Mouse (Mus musculus): ENCODE measurements around the gene Tmem186.

Gene Tmem186

GRCm38 (mm10) chr16:8637217-8638051 is at the start of gene Tmem186, which contains the start of gene Pmm2:
Tmem186 (minus strand) TSS chr16:8637712.
Pmm2 (plus strand) TSS chr16:8637674.
- DNase-seq (ENCODE audit: extremely low spot score, low read depth, low spot score), result peak; percentile 61

- DNase-seq (ENCODE audit: extremely low spot score, low read depth, low spot score), result no peak
These were observed 49.5 kb upstream of the Tmem186 start for GRCm38 (mm10) chr16:8686871-8687535.

GRCm38 (mm10) chr16:8686121-8686870 is 48.8 kb upstream of the Tmem186 start:
- DNase-seq (ENCODE audit: extremely low spot score, low read depth, low spot score), result no peak

GRCm38 (mm10) chr16:8685087-8685486 is 47.6 kb upstream of the Tmem186 start:
- DNase-seq (ENCODE audit: extremely low spot score, low read depth, low spot score), result no peak

GRCm38 (mm10) chr16:8680470-8680869 is 43.0 kb upstream of the Tmem186 start, which contains the start of gene Gm5767:
Gm5767 (plus strand) TSS chr16:8680770.
- no peak for DNase-seq (ENCODE audit: extremely low spot score, low read depth, low spot score)

- DNase-seq (ENCODE audit: extremely low spot score, low read depth, low spot score), result no peak
These were observed 42.3 kb upstream of the Tmem186 start for GRCm38 (mm10) chr16:8679780-8680179.

- DNase-seq (ENCODE audit: extremely low spot score, low read depth, low spot score), result no peak
These were observed 41.2 kb upstream of the Tmem186 start for GRCm38 (mm10) chr16:8678676-8679075.

GRCm38 (mm10) chr16:8678035-8678434 is 40.5 kb upstream of the Tmem186 start:
- no peak for DNase-seq (ENCODE audit: extremely low spot score, low read depth, low spot score)

- DNase-seq (ENCODE audit: extremely low spot score, low read depth, low spot score), result no peak
These were observed 39.3 kb upstream of the Tmem186 start for GRCm38 (mm10) chr16:8676800-8677199.

GRCm38 (mm10) chr16:8676228-8676627 is 38.7 kb upstream of the Tmem186 start:
- DNase-seq (ENCODE audit: extremely low spot score, low read depth, low spot score), result no peak

GRCm38 (mm10) chr16:8675559-8675958 is 38.0 kb upstream of the Tmem186 start:
- no peak for DNase-seq (ENCODE audit: extremely low spot score, low read depth, low spot score)

- no peak for DNase-seq (ENCODE audit: extremely low spot score, low read depth, low spot score)
These were observed 36.7 kb upstream of the Tmem186 start for GRCm38 (mm10) chr16:8674165-8674564.

GRCm38 (mm10) chr16:8673343-8673742 is 35.8 kb upstream of the Tmem186 start:
- no peak for DNase-seq (ENCODE audit: extremely low spot score, low read depth, low spot score)

GRCm38 (mm10) chr16:8672811-8673210 is 35.3 kb upstream of the Tmem186 start:
- no peak for DNase-seq (ENCODE audit: extremely low spot score, low read depth, low spot score)

- DNase-seq (ENCODE audit: extremely low spot score, low read depth, low spot score), result no peak
These were observed 34.8 kb upstream of the Tmem186 start for GRCm38 (mm10) chr16:8672350-8672687.

- no peak for DNase-seq (ENCODE audit: extremely low spot score, low read depth, low spot score)
These were observed 34.2 kb upstream of the Tmem186 start, which contains the start of gene Carhsp1 for GRCm38 (mm10) chr16:8671551-8672349. Carhsp1 (minus strand) TSS chr16:8672155.

- no peak for DNase-seq (ENCODE audit: extremely low spot score, low read depth, low spot score)
These were observed 32.8 kb upstream of the Tmem186 start for GRCm38 (mm10) chr16:8670041-8671035.

GRCm38 (mm10) chr16:8669432-8669831 is 31.9 kb upstream of the Tmem186 start:
- DNase-seq (ENCODE audit: extremely low spot score, low read depth, low spot score), result no peak

GRCm38 (mm10) chr16:8668386-8668785 is 30.9 kb upstream of the Tmem186 start:
- no peak for DNase-seq (ENCODE audit: extremely low spot score, low read depth, low spot score)

Data from hindlimb bud, embryonic 11.5 days (tissue).